Mouse (Mus musculus): ENCODE measurements around the gene Smim8. TPM values are rescaled to one million over a fixed set of nuclear protein-coding genes. Genes with fewer than 3 reads are reported as not detected.
"Not testable (repeated sequence)": the region's sequence is repeated elsewhere in the genome, so short reads cannot be mapped to it uniquely, and the experiment has no call there.

The Smim8 gene
- 10 to 100 TPM; 21.1 to 25.4 TPM for total RNA-seq (2021)
- long read RNA-seq, experiment 1, transcript Smim8-201 (3 exons, 786 nt) = major isoform, 10 of 15 reads
- long read RNA-seq, experiment 1, partial matches to known transcripts = 1 of 15 reads
- long read RNA-seq, experiment 1, other reads (novel, unspliced or antisense) = 2 of 15 reads
- long read RNA-seq, experiment 2, transcript Smim8-201 (3 exons, 786 nt) = major isoform, 12 of 22 reads
- long read RNA-seq, experiment 2, partial matches to known transcripts = 8 of 22 reads
- long read RNA-seq, experiment 2, other reads (novel, unspliced or antisense) = 1 of 22 reads

DNA sequence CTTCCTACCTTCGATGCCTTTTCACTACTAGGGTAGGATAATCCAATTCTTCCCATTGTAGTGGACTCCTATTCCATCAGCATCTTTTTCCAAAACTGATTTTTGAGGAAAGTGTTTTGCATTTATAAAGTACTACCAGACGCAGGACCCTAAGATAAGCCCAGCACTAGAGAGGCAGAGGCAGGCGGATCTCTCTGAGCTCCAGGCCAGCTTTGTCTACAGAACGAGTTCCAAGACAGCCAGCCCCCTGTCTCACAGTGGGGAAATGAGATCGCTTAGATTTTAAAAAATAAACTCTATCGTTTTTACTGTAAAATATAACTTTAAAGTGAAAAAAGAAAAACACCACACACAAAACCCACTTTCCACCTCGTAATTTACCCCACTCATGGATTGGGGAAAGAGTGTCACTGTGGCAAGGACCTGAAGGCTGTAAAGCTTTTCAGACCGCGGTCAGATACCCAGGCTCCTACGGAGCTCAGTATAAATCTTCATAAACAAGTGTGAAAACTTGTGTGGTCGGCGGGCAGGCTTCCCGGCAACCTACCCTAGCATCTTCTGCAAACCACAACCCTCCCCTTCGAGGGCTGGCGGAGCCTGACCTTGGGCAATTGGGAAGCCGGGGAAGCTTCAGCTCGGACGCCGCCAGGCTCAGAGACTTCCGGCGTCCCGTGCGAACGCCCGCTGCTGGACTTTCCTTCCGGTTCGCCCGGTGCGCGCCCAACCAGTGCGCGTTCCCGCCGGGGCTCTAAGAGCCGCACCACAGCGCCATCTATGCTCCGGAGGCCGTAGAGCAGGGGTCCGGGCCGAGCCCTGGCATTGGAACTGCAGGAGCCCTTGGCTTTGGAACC lies at the start of gene Smim8:
Smim8 (minus strand) TSS at position 747 of the 851 bp plus-strand sequence.
- peak; percentile 80 to 91 for DNase-seq (ENCODE audit: low spot score in 2 of 2)

- DNase-seq (ENCODE audit: low spot score in 2 of 2) = no peak
Observed at GRCm38 (mm10) chr4:34823901-34824300, 45.7 kb upstream of the Smim8 start.

GRCm38 (mm10) chr4:34819904-34820303 lies 41.7 kb upstream of the Smim8 start:
- DNase-seq (ENCODE audit: low spot score in 2 of 2) = no peak

DNA sequence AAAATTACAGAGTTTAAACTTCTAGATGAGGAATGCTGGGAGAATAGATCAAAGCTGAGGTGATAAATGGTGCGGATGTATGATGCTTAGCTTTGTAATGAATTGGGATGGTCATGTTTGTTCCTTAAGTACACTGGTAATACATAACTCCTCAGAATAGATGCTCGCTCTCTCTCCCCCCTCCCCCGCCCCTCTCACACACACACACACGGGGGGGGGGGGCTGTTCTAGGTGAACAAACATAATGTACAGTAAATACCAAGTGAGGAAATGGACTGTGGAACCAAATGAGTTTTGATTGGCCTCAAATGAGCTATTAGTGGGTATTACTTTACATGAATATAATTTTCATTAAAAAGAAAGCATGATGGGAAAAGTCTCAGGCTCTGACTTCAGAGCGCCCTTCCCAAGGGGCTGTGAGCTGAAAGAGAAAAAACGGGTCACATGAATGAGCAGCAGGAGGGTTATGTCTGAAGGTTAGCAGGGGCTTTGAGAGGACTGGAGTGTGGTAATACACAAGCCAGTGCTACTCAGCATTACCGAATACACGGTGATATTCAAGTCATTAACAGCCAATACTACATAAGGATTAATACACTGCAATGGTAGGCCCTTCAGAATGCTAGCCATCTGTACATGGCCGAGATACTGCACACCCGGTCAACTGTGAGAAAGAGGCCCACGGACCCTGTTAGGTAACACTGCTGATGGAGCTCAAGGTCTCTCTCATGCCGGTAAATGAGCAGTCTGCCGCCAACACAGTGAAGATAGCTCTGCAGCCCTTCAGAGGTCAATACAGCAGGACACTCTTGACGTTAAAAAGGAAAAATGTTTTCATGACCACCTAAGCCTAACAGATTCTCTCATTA lies 23.2 kb upstream of the Smim8 start:
- DNase-seq (ENCODE audit: low spot score in 2 of 2) = no peak

GRCm38 (mm10) chr4:34798005-34798404 lies 19.8 kb upstream of the Smim8 start:
- no peak for DNase-seq (ENCODE audit: low spot score in 2 of 2)

GRCm38 (mm10) chr4:34797294-34797983 lies 19.2 kb upstream of the Smim8 start:
- DNase-seq (ENCODE audit: low spot score in 2 of 2) = no peak

DNA sequence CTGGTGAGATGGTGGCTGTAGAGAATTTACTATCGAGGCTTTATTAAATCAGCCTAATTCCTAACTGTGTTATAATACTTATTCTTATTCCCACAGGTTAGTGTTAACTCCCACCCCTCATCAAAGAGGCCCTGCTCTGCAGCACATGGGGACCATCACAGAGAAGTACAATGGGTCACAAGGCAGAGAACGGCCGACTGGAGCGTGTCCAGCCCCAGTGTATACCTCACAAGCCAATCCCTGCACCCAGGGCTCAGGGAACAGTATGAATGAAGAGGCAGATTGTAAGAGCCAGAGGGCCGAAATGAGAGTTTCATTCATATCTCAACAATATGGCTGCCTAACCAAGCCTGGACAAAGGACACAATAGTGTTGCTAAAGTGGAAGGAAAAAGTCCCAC lies 18.1 kb upstream of the Smim8 start:
- no peak for DNase-seq (ENCODE audit: low spot score in 2 of 2)

GRCm38 (mm10) chr4:34786476-34786875 lies 8.3 kb upstream of the Smim8 start:
- DNase-seq (ENCODE audit: low spot score in 2 of 2) = no peak

- no peak for DNase-seq (ENCODE audit: low spot score in 2 of 2)
Observed at GRCm38 (mm10) chr4:34785646-34786045, 7.4 kb upstream of the Smim8 start.

GRCm38 (mm10) chr4:34784865-34785264 lies 6.6 kb upstream of the Smim8 start:
- no peak for DNase-seq (ENCODE audit: low spot score in 2 of 2)

GRCm38 (mm10) chr4:34782730-34783129 lies 4.5 kb upstream of the Smim8 start:
- no peak for DNase-seq (ENCODE audit: low spot score in 2 of 2)

GRCm38 (mm10) chr4:34771652-34772371 lies 6.4 kb downstream of the Smim8 start:
- DNase-seq (ENCODE audit: low spot score in 2 of 2) = no peak

GRCm38 (mm10) chr4:34756163-34756562 lies 22.1 kb downstream of the Smim8 start, which contains the start of gene Gm136:
Gene Gm136, minus strand, starts transcription at chr4:34756263.
- no peak for DNase-seq (ENCODE audit: low spot score in 2 of 2)

GRCm38 (mm10) chr4:34749236-34749635 lies 29.0 kb downstream of the Smim8 start:
- DNase-seq (ENCODE audit: low spot score in 2 of 2) = no peak

GRCm38 (mm10) chr4:34734461-34734860 lies 43.8 kb downstream of the Smim8 start:
- no peak for DNase-seq (ENCODE audit: low spot score in 2 of 2)

DNA sequence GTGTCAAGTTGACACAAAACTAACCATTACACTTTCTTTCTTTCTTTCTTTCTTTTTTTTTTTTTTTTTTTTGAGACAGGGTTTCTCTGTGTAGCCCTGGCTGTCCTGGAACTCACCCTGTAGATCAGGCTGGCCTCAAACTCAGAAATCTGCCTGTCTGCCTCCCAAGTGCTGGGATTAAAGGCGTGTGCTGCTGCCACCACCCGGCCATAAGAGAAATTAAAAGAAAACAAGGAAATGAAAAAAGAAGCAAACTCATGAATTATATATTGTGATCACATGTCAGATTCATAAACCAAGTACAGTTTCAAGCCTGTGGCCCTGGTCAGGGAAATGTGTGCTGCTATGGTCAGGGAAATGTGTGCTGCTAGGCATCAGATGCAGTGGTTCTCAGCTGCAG lies 44.8 kb downstream of the Smim8 start:
- not testable (repeated sequence) for DNase-seq (ENCODE audit: low spot score in 2 of 2)

DNA sequence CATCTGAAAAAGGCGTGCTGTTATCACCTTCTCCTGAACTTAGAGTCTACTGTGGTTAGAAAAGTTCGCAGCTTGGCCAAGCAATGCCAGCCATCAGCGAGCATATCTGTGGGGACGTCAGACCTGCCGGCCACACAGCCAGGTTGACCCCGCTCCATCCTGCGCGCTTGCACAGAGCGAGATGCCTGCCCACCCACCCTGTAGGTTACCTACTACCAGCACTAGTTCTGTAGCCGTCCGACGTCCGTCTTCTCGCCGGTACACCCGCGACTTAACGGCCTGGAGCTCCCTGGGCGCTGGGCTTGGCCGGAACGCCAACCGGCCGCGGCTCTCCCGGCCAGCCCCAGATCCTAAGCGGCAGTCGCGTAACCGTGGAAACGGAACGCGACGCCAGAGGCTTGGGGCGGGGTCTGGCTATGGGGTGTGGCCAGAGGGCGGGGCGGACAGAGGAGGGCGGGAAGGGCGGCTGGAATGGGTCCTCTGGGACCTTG lies 48.3 kb downstream of the Smim8 start, which contains the start of gene Cfap206:
Cfap206 (minus strand) TSS at position 356 of the 491 bp plus-strand sequence.
- peak; percentile 29 to 58 for DNase-seq (ENCODE audit: low spot score in 2 of 2)

DNA sequence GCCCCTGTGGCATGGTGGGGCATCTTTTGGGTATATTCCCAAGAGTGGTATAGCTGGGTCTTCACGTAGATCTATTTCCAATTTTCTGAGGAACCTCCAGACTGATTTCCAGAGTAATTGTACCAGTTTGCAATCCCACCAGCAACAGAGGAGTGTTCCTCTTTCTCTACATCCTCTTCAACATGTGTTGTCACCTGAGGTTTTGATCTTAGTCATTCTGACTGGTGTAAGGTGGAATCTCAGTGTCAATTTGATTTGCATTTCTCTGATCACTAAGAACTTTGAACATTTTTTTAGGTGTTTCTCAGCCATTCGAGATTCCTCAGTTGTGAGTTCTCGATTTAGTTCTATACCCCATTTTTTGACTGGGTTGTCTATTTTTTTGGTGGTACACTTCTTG lies 52.5 kb downstream of the Smim8 start:
- DNase-seq (ENCODE audit: low spot score in 2 of 2) = not testable (repeated sequence)

GRCm38 (mm10) chr4:34724306-34724705 lies 53.9 kb downstream of the Smim8 start:
- DNase-seq (ENCODE audit: low spot score in 2 of 2) = no peak

- no peak for DNase-seq (ENCODE audit: low spot score in 2 of 2)
Observed at GRCm38 (mm10) chr4:34723186-34723585, 55.0 kb downstream of the Smim8 start.

Measured in gastrocnemius, postnatal 4 days (tissue).